Mouse (Mus musculus): ENCODE data around the gene Dbn1. TPM values are rescaled to one million over a fixed set of nuclear protein-coding genes. Genes with fewer than 3 reads are reported as not detected.

The Dbn1 gene
- total and polyA plus RNA-seq, 3 experiments: 0.09 to 3.1 (median 0.59) TPM

DNA sequence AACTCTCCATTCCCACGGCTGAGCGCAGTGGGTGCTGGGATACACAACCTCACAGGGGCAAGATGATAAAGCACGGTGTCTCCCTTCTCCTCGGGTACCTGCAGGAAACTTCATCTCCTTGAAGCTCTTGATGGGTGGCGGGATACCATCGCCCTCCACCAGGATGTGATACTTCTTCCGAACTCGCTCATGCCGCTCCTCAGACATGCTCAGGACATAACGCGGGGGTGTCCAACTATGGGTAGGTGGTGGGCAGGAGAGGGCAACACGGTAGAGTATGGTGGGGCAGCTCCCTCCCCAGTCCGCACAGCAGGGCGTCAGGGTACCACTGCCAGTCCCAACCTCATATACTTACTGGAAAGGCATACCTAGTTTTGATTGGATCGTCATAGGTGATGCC lies 47.3 kb upstream of the Dbn1 start:
- Histone ChIP-seq H3K36me3 (replicated peaks in 1 of 2; ENCODE audit: control insufficient read depth in 1 of 2, insufficient read depth in 1 of 2, low read length in 1 of 2) (peaks cover 66 to 79% of the 10 kb centered on the region in 2 experiments), H3K27me3 (replicated peaks) (no peaks in the 10 kb centered on the region), H3K4me3 (replicated peaks in 1 of 3; ENCODE audit: low read depth in 2 of 3, low read length in 2 of 3, poor library complexity in 1 of 3) (peak overlapping the region; percentile 79 to 95 (median 89)), H3K27ac (ENCODE audit: insufficient read depth, low read depth) (no peak overlapping the region), H3K9me3 (replicated peaks; ENCODE audit: low read length) (no peaks in the 10 kb centered on the region), H3K4me1 (ENCODE audit: control insufficient read depth in 1 of 2, insufficient read depth in 2 of 2) (peaks cover 17 to 43% of the 10 kb centered on the region in 2 experiments), H3K4me2 (ENCODE audit: insufficient read depth, low read depth, poor library complexity, severe bottlenecking) (peak overlapping the region; percentile 86), H3K9ac (ENCODE audit: insufficient read depth, low read depth) (peak overlapping the region; percentile 69; the same call in 1 of the 2 replicates), H3K79me2 (replicated peaks; ENCODE audit: control insufficient read depth, extremely low read depth, insufficient read depth, poor library complexity, severe bottlenecking) (peaks cover 14% of the 10 kb centered on the region)
- no peak for DNase-seq (ENCODE audit: extremely low read depth)
- no peak for TF ChIP-seq PAX5 (IDR thresholded peaks at IDR 0.05; ENCODE audit: low read length)
- TF ChIP-seq POLR2A (IDR thresholded peaks at IDR 0.05; ENCODE audit: low read depth, low read length): no peak
- TF ChIP-seq MYC (IDR thresholded peaks at IDR 0.05; ENCODE audit: low read depth, low read length): no peak
- no peak for TF ChIP-seq E2F4 (IDR thresholded peaks at IDR 0.05; ENCODE audit: insufficient replicate concordance, low read depth, low read length)
- no peak for TF ChIP-seq ELF1 (IDR thresholded peaks at IDR 0.05; ENCODE audit: low read depth, low read length)
- TF ChIP-seq RAD21 (IDR thresholded peaks at IDR 0.05; ENCODE audit: low read depth, low read length): no peak
- no peak for TF ChIP-seq HCFC1 (IDR thresholded peaks at IDR 0.05; ENCODE audit: low read depth, low read length)
- TF ChIP-seq USF2 (conservative IDR thresholded peaks at IDR 0.05; ENCODE audit: low read depth, low read length): no peak
- TF ChIP-seq ZC3H11A (IDR thresholded peaks at IDR 0.05; ENCODE audit: low read depth, low read length): no peak
- no peak for TF ChIP-seq CHD1 (IDR thresholded peaks at IDR 0.05; ENCODE audit: low read depth, low read length)
- no peak for TF ChIP-seq CHD2 (IDR thresholded peaks at IDR 0.05; ENCODE audit: low read length)
- no peak for TF ChIP-seq JUND (conservative IDR thresholded peaks at IDR 0.05; ENCODE audit: low read depth, low read length)
- TF ChIP-seq EP300 (IDR thresholded peaks at IDR 0.05; ENCODE audit: low read length): no peak
- no peak for TF ChIP-seq ZKSCAN1 (IDR thresholded peaks at IDR 0.05; ENCODE audit: borderline replicate concordance, low read depth, low read length)
- no peak for TF ChIP-seq ETS1 (conservative IDR thresholded peaks at IDR 0.05; ENCODE audit: low read depth, low read length)
- no peak for TF ChIP-seq ZNF384 (IDR thresholded peaks at IDR 0.05; ENCODE audit: low read depth, low read length)
- no peak for TF ChIP-seq POLR2AphosphoS2 (IDR thresholded peaks at IDR 0.05; ENCODE audit: low read depth, low read length)
- no peak for TF ChIP-seq SMC3 (IDR thresholded peaks at IDR 0.05; ENCODE audit: low read depth, low read length)
- dilution Hi-C loops (cut with MboI; ENCODE audit: extremely low pct_ligation_motif_present, extremely low pct_unique_long_range_greater_than_20kb, low sequenced_read_pairs): no loop called here
- in situ Hi-C loops (cut with MboI; ENCODE audit: low pct_ligation_motif_present, low pct_unique_long_range_greater_than_20kb, low sequenced_read_pairs): no loop called here

DNA sequence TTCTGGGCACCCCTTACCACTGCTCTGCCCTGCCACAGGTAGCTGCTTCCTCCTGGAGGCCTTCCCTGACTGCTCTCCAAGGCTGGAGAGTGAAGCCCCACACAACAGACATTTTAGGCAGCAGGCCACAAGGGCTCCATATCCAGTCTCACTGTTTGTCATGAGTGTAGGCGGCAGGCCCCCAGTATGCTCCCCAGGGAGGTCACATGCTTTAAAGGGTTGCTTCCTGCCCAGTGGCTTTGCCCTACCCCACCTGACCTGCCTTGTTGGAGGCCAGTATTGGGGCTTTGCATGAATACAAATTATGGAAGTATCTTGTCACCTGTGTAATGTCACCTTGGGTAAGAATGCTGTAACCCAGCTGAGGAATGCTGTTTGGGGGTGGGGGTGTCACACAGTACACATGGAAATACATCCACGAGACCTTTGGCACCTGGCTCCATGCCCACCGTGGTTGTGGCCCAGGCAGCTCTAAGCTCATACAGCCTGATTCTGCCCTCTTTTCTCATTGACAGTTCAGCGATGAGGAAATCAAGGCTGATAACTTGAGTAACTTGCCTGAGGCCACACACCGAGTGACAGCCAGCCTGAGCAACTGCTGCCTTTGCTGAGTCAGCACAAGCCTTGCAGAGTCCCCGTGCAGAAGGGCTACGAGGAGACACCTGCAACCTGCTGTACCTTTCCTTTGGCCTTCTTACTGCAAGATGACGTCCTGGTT lies 41.4 kb upstream of the Dbn1 start, which contains the start of gene Dok3:
Gene Dok3 (minus strand): TSS at position 99 of the 718 bp plus-strand sequence.
- in situ Hi-C loops (cut with MboI; ENCODE audit: low pct_ligation_motif_present, low pct_unique_long_range_greater_than_20kb, low sequenced_read_pairs): no loop called here
- dilution Hi-C loops (cut with MboI; ENCODE audit: extremely low pct_ligation_motif_present, extremely low pct_unique_long_range_greater_than_20kb, low sequenced_read_pairs): no loop called here
- peak; percentile 92 for DNase-seq (ENCODE audit: extremely low read depth)
- H3K4me2 ChIP-seq (ENCODE audit: insufficient read depth, low read depth, poor library complexity, severe bottlenecking): peak within 1 kb of the TSS; percentile 85
- no peaks in the 10 kb centered on the region for H3K9me3 ChIP-seq (replicated peaks; ENCODE audit: low read length)
- peaks cover 2% of the 10 kb centered on the region; the same call in 1 of the 2 replicates for H3K79me2 ChIP-seq (replicated peaks; ENCODE audit: control insufficient read depth, extremely low read depth, insufficient read depth, poor library complexity, severe bottlenecking)
- H3K27ac ChIP-seq (ENCODE audit: insufficient read depth, low read depth): peak within 1 kb of the TSS; percentile 99
- H3K4me3 ChIP-seq (replicated peaks in 1 of 3; ENCODE audit: low read depth in 2 of 3, low read length in 2 of 3, poor library complexity in 1 of 3): peak within 1 kb of the TSS; percentile 60 to 84 (median 80)
- H3K4me1 ChIP-seq (ENCODE audit: control insufficient read depth in 1 of 2, insufficient read depth in 2 of 2): peaks cover 36 to 67% of the 10 kb centered on the region in 2 experiments
- H3K27me3 ChIP-seq (replicated peaks): no peaks in the 10 kb centered on the region
- H3K36me3 ChIP-seq (replicated peaks in 1 of 2; ENCODE audit: control insufficient read depth in 1 of 2, insufficient read depth in 1 of 2, low read length in 1 of 2): peaks cover 66 to 67% of the 10 kb centered on the region in 2 experiments
- H3K9ac ChIP-seq (ENCODE audit: insufficient read depth, low read depth): peak within 1 kb of the TSS; percentile 94
- TF ChIP-seq CHD2 (IDR thresholded peaks at IDR 0.05; ENCODE audit: low read length) (peak; percentile 59; the same call in 1 of the 2 replicates), E2F4 (IDR thresholded peaks at IDR 0.05; ENCODE audit: insufficient replicate concordance, low read depth, low read length) (no peak), IRF4 (IDR thresholded peaks at IDR 0.05; ENCODE audit: low read depth, low read length) (no peak), MAZ (IDR thresholded peaks at IDR 0.05; ENCODE audit: low read depth, low read length) (peak; percentile 84; the same call in 1 of the 2 replicates), MAFK (IDR thresholded peaks at IDR 0.05; ENCODE audit: insufficient replicate concordance, low read length) (peak; percentile 98), TCF12 (IDR thresholded peaks at IDR 0.05; ENCODE audit: low read depth, low read length) (peak; percentile 91), GABPA (IDR thresholded peaks at IDR 0.05; ENCODE audit: insufficient replicate concordance, low read depth, low read length) (no peak), CHD1 (IDR thresholded peaks at IDR 0.05; ENCODE audit: low read depth, low read length) (no peak), UBTF (IDR thresholded peaks at IDR 0.05; ENCODE audit: low read depth, low read length) (no peak), MAX (IDR thresholded peaks at IDR 0.05; ENCODE audit: low read length) (peak; percentile 75; the same call in 1 of the 2 replicates), KAT2A (IDR thresholded peaks at IDR 0.05; ENCODE audit: insufficient replicate concordance, low read length) (0 out of 2 replicates have a peak, but pooled peaks have one; percentile 55), HCFC1 (IDR thresholded peaks at IDR 0.05; ENCODE audit: low read depth, low read length) (peak; percentile 17; the same call in 1 of the 2 replicates), JUN (IDR thresholded peaks at IDR 0.05; ENCODE audit: insufficient read depth, low read depth, low read length) (no peak), ETS1 (conservative IDR thresholded peaks at IDR 0.05; ENCODE audit: low read depth, low read length) (peak; percentile 84), POLR2A (IDR thresholded peaks at IDR 0.05; ENCODE audit: low read depth, low read length) (peak; percentile 43; the same call in 1 of the 2 replicates), MXI1 (IDR thresholded peaks at IDR 0.05; ENCODE audit: low read depth, low read length) (peak; percentile 54; the same call in 1 of the 2 replicates), EP300 (IDR thresholded peaks at IDR 0.05; ENCODE audit: low read length) (peak; percentile 82), JUND (conservative IDR thresholded peaks at IDR 0.05; ENCODE audit: low read depth, low read length) (no peak), CTCF (conservative IDR thresholded peaks at IDR 0.05 in 1 of 2, IDR thresholded peaks at IDR 0.05 in 1 of 2; ENCODE audit: low read depth in 2 of 2, low read length in 2 of 2) (no peak; a peak in 1 of 4 replicates), USF1 (IDR thresholded peaks at IDR 0.05; ENCODE audit: low read depth, low read length) (peak; percentile 81)
